Mouse (Mus musculus) heart, adult 10 weeks (tissue): ENCODE measurements around the gene Gm5416. TPM values are rescaled to one million over a fixed set of nuclear protein-coding genes. Genes with fewer than 3 reads are reported as not detected.

Source experiments
- polyA plus RNA-seq: library from polyadenylated mRNA; stranded (reverse); fragments of 350-450 nt; fragmentation: Illumina TruSeq; extraction: RNeasy Lipid Tissue Mini Kit (QIAGEN cat#74804); gene quantifications from one replicate; pipeline ENCODE4 v1.2.3, GENCODE M21; 2014; ENCODE audit warnings: low read depth, low replicate concordance

Gm5416 gene
- not detected for polyA plus RNA-seq

DNA sequence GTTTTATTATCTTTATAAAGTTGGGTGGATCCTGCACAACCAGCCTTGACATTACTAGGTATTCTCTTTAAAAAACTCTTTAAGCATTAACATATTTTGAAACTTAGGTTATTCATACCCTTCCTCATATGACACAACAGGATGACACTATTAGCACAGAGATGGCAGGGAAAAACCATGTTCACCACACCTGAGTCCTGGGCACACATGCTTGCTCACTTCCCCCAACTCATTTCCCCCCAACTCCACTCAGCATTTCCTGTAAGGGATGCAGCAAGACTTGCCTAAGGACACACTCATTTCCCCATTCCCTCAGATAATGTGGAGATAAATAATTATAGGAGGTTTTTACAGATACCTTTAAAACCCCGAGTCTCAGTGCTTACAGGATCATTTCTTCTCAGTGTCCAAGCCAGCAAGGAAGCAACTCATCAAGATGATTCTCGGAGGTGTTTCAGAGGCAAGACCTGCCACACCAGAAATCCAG is at the start of gene Gm5416:
TSS of gene Gm5416 (plus strand) at position 437 of the 487 bp plus-strand sequence.

DNA sequence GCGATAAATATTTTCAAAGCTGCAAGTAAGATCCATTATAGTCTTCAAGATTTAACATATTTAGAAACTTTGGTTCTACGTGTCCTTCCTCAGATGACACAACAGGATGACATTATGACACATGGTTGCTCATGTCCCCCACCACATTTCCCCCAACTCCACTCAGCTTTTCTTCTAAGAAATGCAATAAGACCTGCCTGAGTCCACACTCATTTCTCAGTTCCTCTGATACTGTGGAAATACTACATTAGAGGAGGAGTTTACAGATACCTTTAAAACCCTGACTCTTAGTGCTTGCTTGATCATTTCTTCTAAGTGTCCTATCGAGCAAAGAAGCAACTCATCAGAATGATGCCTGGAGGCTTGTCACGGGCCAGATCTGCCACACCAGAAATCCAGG is 26.3 kb upstream of the Gm5416 start, which contains the start of gene Gm5483:
TSS of gene Gm5483 (plus strand) at position 301 of the 400 bp plus-strand sequence.

DNA sequence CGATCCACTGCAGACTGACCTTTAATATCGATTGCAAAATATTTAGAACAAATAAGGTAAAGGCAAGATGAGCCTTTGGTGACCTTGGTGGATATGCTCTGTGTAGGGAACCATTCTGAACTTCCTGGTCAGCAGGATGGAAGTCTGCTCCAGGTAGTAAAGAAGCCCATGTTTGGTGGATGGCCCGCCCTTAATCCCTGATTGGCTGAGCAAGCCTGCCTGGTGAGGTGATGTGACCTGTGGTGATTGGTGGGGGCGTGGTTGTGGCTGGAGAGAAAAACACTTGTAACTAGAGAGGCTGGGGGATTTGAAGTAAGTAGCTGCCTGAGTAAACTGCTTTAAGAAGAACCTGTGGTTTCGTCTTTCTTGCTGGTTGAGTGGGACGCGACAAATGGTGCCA is 11.0 kb downstream of the Gm5416 start, which contains the start of gene 2010005H15Rik:
TSS of gene 2010005H15Rik (plus strand) at position 301 of the 400 bp plus-strand sequence.

Other genes with a start within 250 kb of the Gm5416 start
- gene Kpna1, start 231.7 kb upstream of the Gm5416 start, polyA plus RNA-seq = 63.8 TPM
- 5.3 TPM for gene Wdr5b, start 169.2 kb upstream of the Gm5416 start, polyA plus RNA-seq
- gene Fam162a, start 138.8 kb upstream of the Gm5416 start, polyA plus RNA-seq = 263 TPM
- 34.3 TPM for gene Ccdc58, start 138.7 kb upstream of the Gm5416 start, polyA plus RNA-seq
- gene Csta1, start 79.2 kb upstream of the Gm5416 start, polyA plus RNA-seq = not detected
- gene Stfa2l1, start 53.6 kb upstream of the Gm5416 start, polyA plus RNA-seq = not detected
- not detected for gene Gm5483, start 26.2 kb upstream of the Gm5416 start, polyA plus RNA-seq
- not detected for gene 2010005H15Rik, start 11.1 kb downstream of the Gm5416 start, polyA plus RNA-seq
- not detected for gene Stfa1, start 66.5 kb downstream of the Gm5416 start, polyA plus RNA-seq
- not detected for gene BC117090, start 123.9 kb downstream of the Gm5416 start, polyA plus RNA-seq
- gene BC100530, start 157.3 kb downstream of the Gm5416 start, polyA plus RNA-seq = not detected
- gene Stfa2, start 198.1 kb downstream of the Gm5416 start, polyA plus RNA-seq = not detected
- gene Stfa3, start 245.0 kb downstream of the Gm5416 start, polyA plus RNA-seq = not detected